Mouse (Mus musculus): ENCODE measurements around the gene Ap2m1. TPM values are rescaled to one million over a fixed set of nuclear protein-coding genes. Genes with fewer than 3 reads are reported as not detected.
A peak's percentile ranks its signal among the peaks of the same experiment; 100 is the strongest.

Ap2m1 gene
- polyA plus RNA-seq, 1 experiment from 2014 or later: 970 TPM

GRCm38 (mm10) chr16:20557381-20557780 is 22.1 kb downstream of the Ap2m1 start:
- no peaks in the 10 kb centered on the region for H3K27me3 ChIP-seq
- H3K36me3 ChIP-seq (ENCODE audit: poor library complexity, severe bottlenecking): peaks cover 87% of the 10 kb centered on the region
- H3K4me1 ChIP-seq: no peaks in the 10 kb centered on the region
- no peaks in the 10 kb centered on the region for H3K9me3 ChIP-seq (replicated peaks)
- H3K27ac ChIP-seq: no peak overlapping the region
- no peak overlapping the region for H3K4me2 ChIP-seq
- H3K9ac ChIP-seq: no peak overlapping the region
- H3K4me3 ChIP-seq: no peak overlapping the region
- WGBS: 87% methylated on average over 7 of the region's 7 CpGs
- no peak for ATAC-seq

DNA sequence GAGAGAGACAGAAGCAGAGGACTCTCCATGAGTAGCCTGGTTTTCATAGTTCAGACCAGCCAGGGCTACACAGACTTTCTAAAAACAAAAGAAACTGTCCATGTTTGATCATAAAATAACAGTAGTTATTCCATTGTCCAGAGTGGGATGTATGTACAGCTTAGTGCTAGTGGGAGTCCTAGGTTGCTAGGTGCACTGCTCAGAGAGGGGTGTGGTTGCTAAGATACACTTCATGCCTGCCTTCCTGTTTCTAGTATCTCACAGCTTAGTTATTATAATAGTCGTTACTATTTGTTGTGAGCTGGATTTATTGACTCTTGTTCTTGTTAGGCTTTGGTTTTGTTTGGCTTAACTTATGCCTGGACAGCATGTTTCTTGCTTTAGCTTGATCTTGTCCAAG is 29.8 kb downstream of the Ap2m1 start:
- ATAC-seq: 0 out of 2 replicates have a peak, but pooled peaks have one; percentile 24
- Histone ChIP-seq H3K9ac (no peak overlapping the region), H3K4me2 (no peak overlapping the region), H3K9me3 (replicated peaks) (no peaks in the 10 kb centered on the region), H3K4me3 (no peak overlapping the region), H3K27me3 (no peaks in the 10 kb centered on the region), H3K27ac (no peak overlapping the region), H3K4me1 (no peaks in the 10 kb centered on the region), H3K36me3 (ENCODE audit: poor library complexity, severe bottlenecking) (peaks cover 35% of the 10 kb centered on the region)
- 63% methylated on average over 1 of the region's 1 CpGs for WGBS

GRCm38 (mm10) chr16:20589366-20589938 is 54.2 kb downstream of the Ap2m1 start, which contains the start of gene Vwa5b2:
Gene Vwa5b2 (plus strand): TSS chr16:20589471.
- ATAC-seq: peak; percentile 64
- no peak within 1 kb of the TSS for H3K27ac ChIP-seq

GRCm38 (mm10) chr16:20589939-20590679 is 54.8 kb downstream of the Ap2m1 start:
- Histone ChIP-seq H3K4me3 (peak overlapping the region; percentile 52), H3K36me3 (ENCODE audit: poor library complexity, severe bottlenecking) (no peaks in the 10 kb centered on the region), H3K27me3 (peaks cover 70% of the 10 kb centered on the region), H3K4me1 (peaks cover 21% of the 10 kb centered on the region), H3K9ac (peak overlapping the region; percentile 66), H3K4me2 (peak overlapping the region; percentile 93), H3K27ac (no peak overlapping the region), H3K9me3 (replicated peaks) (no peaks in the 10 kb centered on the region)
- WGBS: under 1% methylated on average over 39 of the region's 39 CpGs
- ATAC-seq: peak; percentile 88

More at GRCm38 (mm10) chr16:20589366-20589938, 54.2 kb downstream of the Ap2m1 start, which contains the start of gene Vwa5b2:
- Histone ChIP-seq H3K27me3 (peaks cover 67% of the 10 kb centered on the region), H3K9me3 (replicated peaks) (no peaks in the 10 kb centered on the region), H3K4me3 (peak within 1 kb of the TSS; percentile 52), H3K4me2 (peak within 1 kb of the TSS; percentile 93), H3K4me1 (peaks cover 21% of the 10 kb centered on the region), H3K36me3 (ENCODE audit: poor library complexity, severe bottlenecking) (no peaks in the 10 kb centered on the region), H3K9ac (peak within 1 kb of the TSS; percentile 66)
- WGBS: under 1% methylated on average over 24 of the region's 24 CpGs

DNA sequence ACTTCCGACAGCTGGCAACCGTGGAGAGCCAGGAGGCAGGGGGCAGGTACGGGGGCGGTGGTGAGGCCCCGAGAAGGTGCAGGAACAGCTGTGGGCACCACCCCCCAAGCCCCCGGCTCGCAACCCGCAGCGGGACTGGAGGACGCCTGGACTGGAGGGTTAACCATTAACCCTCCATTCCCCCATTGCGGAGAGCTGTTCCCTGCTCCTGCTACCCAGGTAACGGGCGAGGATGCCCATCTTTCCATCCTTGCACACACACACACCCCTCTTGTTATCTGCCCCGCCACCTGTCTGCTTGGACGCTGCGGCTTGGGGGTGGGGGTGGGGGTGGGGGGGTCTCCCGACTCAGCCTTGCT is 55.4 kb downstream of the Ap2m1 start:
- Histone ChIP-seq H3K9me3 (replicated peaks) (no peaks in the 10 kb centered on the region), H3K9ac (peak overlapping the region; percentile 66), H3K4me3 (peak overlapping the region; percentile 52), H3K4me2 (peak overlapping the region; percentile 93), H3K36me3 (ENCODE audit: poor library complexity, severe bottlenecking) (no peaks in the 10 kb centered on the region), H3K27me3 (peaks cover 70% of the 10 kb centered on the region), H3K4me1 (peaks cover 21% of the 10 kb centered on the region), H3K27ac (no peak overlapping the region)
- 5% methylated on average over 16 of the region's 17 CpGs for WGBS
- ATAC-seq: 0 out of 2 replicates have a peak, but pooled peaks have one; percentile 5

- Histone ChIP-seq H3K27me3 (peaks cover 70% of the 10 kb centered on the region), H3K36me3 (ENCODE audit: poor library complexity, severe bottlenecking) (no peaks in the 10 kb centered on the region)
- 0 out of 2 replicates have a peak, but pooled peaks have one; percentile 2 for ATAC-seq
These were observed 55.9 kb downstream of the Ap2m1 start for GRCm38 (mm10) chr16:20591076-20591705.

More at GRCm38 (mm10) chr16:20591076-20591705, 55.9 kb downstream of the Ap2m1 start:
- WGBS: 3% methylated on average over 48 of the region's 48 CpGs
- H3K4me3 ChIP-seq: peak overlapping the region; percentile 52
- H3K27ac ChIP-seq: no peak overlapping the region
- H3K9ac ChIP-seq: 0 out of 2 replicates have a peak overlapping the region, but pooled peaks have one; percentile 27
- no peaks in the 10 kb centered on the region for H3K9me3 ChIP-seq (replicated peaks)
- peaks cover 21% of the 10 kb centered on the region for H3K4me1 ChIP-seq
- peak overlapping the region; percentile 93 for H3K4me2 ChIP-seq

Other genes starting within 250 kb of the Ap2m1 start
- 91.5 and 94.8 TPM in 2 replicates for gene Parl, start 233.1 kb upstream of the Ap2m1 start, polyA plus RNA-seq (2015; fragmentation: Nextera tagmentation; extraction: Ambion mirVana)
- gene Cyp2ab1, start 210.1 kb upstream of the Ap2m1 start, polyA plus RNA-seq (2015; fragmentation: Nextera tagmentation; extraction: Ambion mirVana): not detected in 2 replicates
- gene Abcc5, start 109.1 kb upstream of the Ap2m1 start, polyA plus RNA-seq (2015; fragmentation: Nextera tagmentation; extraction: Ambion mirVana): 105 and 114 TPM in 2 replicates
- gene Eif2b5, start 36.7 kb upstream of the Ap2m1 start, polyA plus RNA-seq (2015; fragmentation: Nextera tagmentation; extraction: Ambion mirVana): 101 and 112 TPM in 2 replicates
- gene Dvl3, start 18.5 kb upstream of the Ap2m1 start, polyA plus RNA-seq (2015; fragmentation: Nextera tagmentation; extraction: Ambion mirVana): 31.4 and 35.4 TPM in 2 replicates
- 75.3 TPM in 2 replicates for gene Abcf3, start 13.1 kb downstream of the Ap2m1 start, polyA plus RNA-seq (2015; fragmentation: Nextera tagmentation; extraction: Ambion mirVana)
- gene Vwa5b2, start 54.0 kb downstream of the Ap2m1 start, polyA plus RNA-seq (2015; fragmentation: Nextera tagmentation; extraction: Ambion mirVana): 1.8 and 3.3 TPM in 2 replicates
- 21.1 and 23.9 TPM in 2 replicates for gene Eef1akmt4, start 76.1 kb downstream of the Ap2m1 start, polyA plus RNA-seq (2015; fragmentation: Nextera tagmentation; extraction: Ambion mirVana)
- 0.32 TPM in 1 of 2 replicates, not detected in the other for gene Gm49333, start 76.1 kb downstream of the Ap2m1 start, polyA plus RNA-seq (2015; fragmentation: Nextera tagmentation; extraction: Ambion mirVana)
- 36.6 and 41.6 TPM in 2 replicates for gene Alg3, start 76.3 kb downstream of the Ap2m1 start, polyA plus RNA-seq (2015; fragmentation: Nextera tagmentation; extraction: Ambion mirVana)
- gene Camk2n2, start 85.8 kb downstream of the Ap2m1 start, polyA plus RNA-seq (2015; fragmentation: Nextera tagmentation; extraction: Ambion mirVana): 9.6 and 10.9 TPM in 2 replicates
- 7.1 and 7.8 TPM in 2 replicates for gene Ece2, start 94.3 kb downstream of the Ap2m1 start, polyA plus RNA-seq (2015; fragmentation: Nextera tagmentation; extraction: Ambion mirVana)
- gene Psmd2, start 116.2 kb downstream of the Ap2m1 start, polyA plus RNA-seq (2015; fragmentation: Nextera tagmentation; extraction: Ambion mirVana): 388 and 416 TPM in 2 replicates
- gene Eif4g1, start 132.8 kb downstream of the Ap2m1 start, polyA plus RNA-seq (2015; fragmentation: Nextera tagmentation; extraction: Ambion mirVana): 146 and 165 TPM in 2 replicates
- 32.5 and 35.4 TPM in 2 replicates for gene Fam131a, start 157.8 kb downstream of the Ap2m1 start, polyA plus RNA-seq (2015; fragmentation: Nextera tagmentation; extraction: Ambion mirVana)
- 101 and 104 TPM in 2 replicates for gene Polr2h, start 182.2 kb downstream of the Ap2m1 start, polyA plus RNA-seq (2015; fragmentation: Nextera tagmentation; extraction: Ambion mirVana)
- 13.2 and 14.5 TPM in 2 replicates for gene Clcn2, start 182.3 kb downstream of the Ap2m1 start, polyA plus RNA-seq (2015; fragmentation: Nextera tagmentation; extraction: Ambion mirVana)
- gene Chrd, start 197.6 kb downstream of the Ap2m1 start, polyA plus RNA-seq (2015; fragmentation: Nextera tagmentation; extraction: Ambion mirVana): 1.8 and 2.8 TPM in 2 replicates
- 0.68 and 0.74 TPM in 2 replicates for gene Thpo, start 199.0 kb downstream of the Ap2m1 start, polyA plus RNA-seq (2015; fragmentation: Nextera tagmentation; extraction: Ambion mirVana)

Measured in forebrain, embryonic 13.5 days (tissue).